Mouse (Mus musculus): ENCODE data around the gene Stx16.

Stx16 gene

GRCm38 (mm10) chr2:174126522-174127375 is 50.6 kb downstream of the Stx16 start:
- DNase-seq (ENCODE audit: low read depth, low spot score), result no peak

DNA sequence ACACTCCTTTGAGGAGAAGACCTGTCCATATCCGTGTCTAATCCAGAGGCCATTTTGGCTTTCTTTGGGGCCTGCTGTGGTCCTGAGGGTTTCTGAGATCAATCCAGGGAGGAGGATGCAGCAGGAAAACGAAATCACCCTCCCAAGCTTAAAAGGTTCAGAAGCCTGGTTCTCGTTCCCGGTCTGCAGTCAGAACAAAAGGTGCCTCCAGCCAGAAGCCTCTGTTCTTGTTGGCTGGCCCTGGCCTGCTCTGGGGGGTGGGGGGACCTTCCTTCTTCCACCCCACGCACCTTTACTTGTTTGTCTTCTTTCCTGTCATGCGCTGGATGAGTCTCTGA is 51.2 kb downstream of the Stx16 start:
- DNase-seq (ENCODE audit: low read depth, low spot score), result no peak

- no peak for DNase-seq (ENCODE audit: low read depth, low spot score)
These were observed 52.8 kb downstream of the Stx16 start for GRCm38 (mm10) chr2:174128926-174129325.

GRCm38 (mm10) chr2:174130468-174131097 is 54.5 kb downstream of the Stx16 start:
- DNase-seq (ENCODE audit: low read depth, low spot score), result no peak

GRCm38 (mm10) chr2:174132413-174132969 is 56.4 kb downstream of the Stx16 start:
- no peak for DNase-seq (ENCODE audit: low read depth, low spot score)
